Mouse (Mus musculus) lung, postnatal 14 days (tissue): ENCODE measurements at regions not wholly inside any gene's neighbourhood (a gene's known extent, or its start where the extent isn't known, plus 50 kb on each side); places are given as distances from the start of the nearest gene placed in this dataset.

Source experiments
- DNase-seq: peaks from one replicate; pipeline ENCODE4 v3.0.0; 2021

DNA sequence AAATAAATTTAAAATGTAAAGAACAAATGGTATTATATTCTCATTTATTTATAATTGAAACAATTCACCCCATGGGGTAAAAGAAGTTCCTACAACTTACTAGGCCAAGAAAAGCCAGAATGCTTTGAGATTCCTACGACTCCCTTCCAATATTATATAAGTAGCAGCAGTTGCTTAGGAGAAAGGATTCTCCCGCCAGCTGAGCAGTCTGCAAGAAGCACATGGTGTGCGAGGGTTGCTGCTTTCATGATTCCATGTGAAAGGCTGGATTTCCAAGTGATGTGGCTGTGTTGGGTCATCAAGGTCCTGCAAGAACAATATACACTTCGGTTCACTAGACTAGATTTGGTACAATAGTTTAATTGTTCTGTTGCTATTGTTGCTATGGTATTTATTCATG, 659.6 kb upstream of the Kirrel3 start:
- no peak for DNase-seq

DNA sequence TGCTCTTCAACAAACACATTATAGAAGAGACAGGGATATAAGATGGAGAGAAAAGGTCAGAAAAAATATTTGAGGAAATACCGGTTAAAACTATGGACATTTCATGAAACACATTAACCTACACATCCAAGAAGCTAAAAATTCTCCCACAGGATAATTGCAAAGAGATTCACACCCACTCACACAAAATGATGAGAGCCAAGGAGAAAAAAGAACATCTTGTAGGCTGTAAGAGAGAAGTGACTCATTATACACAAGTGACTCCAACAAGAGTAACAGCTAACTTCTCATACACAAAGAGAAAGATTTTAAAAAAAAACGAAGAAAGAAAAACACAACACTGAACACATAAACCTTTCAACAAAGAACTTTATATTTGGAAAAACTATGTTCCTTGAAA, 658.3 kb upstream of the Kirrel3 start:
- no peak for DNase-seq

DNA sequence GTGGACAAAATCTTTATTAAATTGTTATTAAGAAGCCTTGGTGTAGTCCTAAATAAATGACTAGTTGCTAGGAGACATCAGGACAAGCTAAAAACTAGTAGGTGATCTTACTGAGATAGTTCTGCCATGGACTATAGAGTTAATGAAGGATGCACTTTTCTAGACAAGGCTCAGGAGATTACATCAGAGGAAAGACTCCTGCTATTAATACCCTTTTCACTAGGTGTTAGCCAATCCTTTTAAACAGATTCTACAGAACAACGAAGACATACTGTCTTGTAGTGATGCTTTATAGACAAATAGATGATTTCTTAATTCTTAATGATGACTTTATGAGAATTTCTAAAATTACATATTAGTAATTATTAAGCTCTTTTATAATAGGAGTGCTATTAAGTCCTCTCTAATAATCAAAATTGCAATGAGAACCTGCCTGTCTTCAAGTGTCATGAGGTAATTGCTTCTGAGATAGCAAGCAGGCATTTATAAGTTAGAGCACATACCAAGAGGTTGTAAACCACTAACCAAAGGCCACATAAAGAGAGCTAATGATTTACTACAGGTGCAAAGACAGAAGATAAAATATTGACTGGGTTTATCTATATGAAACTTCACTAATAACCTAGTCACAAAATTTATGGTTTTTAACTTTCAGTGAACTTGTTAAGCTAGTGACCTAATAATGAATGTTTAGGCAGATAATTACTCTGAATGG, 647.9 kb upstream of the Kirrel3 start:
- DNase-seq, result no peak

DNA sequence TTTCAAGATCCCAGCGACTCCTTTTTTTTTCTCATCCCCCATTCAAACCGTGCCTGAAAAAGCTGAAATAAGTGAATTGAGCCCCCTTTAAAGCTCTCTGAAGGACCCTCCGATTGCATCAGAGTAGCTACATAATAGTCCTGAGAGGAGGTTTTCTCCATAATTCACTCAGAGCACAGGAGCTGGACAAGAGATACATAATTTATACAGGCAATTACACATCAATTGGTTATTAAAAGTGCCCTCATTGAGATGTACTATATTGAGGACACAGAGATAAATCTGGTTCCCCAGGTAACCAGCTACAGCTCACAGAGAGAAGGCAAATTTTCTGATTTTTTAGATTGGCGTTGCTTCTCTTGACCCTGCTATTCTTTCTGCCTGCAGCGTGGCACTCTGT, 636.1 kb upstream of the Kirrel3 start:
- DNase-seq, result no peak

DNA sequence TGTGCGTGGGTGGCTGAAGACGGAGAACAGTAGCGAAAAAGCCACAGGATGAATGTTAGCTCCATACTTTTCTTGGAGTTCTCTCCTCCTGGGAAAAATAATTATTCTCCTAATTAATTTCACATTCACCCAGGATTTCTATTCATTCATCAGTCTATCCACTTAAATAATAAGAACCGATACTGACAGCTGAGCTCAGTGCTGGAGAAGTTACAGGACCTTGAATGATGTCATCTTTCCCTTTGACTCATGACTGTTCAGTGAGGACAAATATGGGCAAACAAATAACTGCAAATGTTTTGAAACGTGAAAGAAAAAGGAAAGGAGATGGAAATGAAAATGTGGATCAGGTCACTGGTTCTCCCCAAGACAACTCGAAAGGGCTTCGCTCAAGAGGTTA, 635.7 kb upstream of the Kirrel3 start:
- no peak for DNase-seq

DNA sequence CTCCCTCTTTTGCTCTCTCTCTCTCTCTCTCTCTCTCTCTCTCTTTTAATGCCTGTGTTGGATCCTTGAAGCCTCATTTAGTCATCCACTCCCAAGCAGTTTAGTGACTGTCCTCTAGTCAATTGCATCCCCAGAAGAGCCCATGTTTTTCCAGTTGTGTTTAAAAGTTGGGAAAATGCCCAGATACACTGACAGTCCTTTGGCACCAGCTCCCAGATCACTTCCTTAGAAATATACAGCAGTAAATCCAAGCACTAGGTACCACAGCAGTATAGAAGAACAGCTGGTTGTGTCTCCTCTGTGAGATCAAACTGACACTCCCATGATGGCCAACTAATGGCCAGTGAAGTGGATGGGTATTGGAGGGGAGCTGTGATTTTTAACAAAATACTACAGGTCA, 634.7 kb upstream of the Kirrel3 start:
- DNase-seq, result no peak

DNA sequence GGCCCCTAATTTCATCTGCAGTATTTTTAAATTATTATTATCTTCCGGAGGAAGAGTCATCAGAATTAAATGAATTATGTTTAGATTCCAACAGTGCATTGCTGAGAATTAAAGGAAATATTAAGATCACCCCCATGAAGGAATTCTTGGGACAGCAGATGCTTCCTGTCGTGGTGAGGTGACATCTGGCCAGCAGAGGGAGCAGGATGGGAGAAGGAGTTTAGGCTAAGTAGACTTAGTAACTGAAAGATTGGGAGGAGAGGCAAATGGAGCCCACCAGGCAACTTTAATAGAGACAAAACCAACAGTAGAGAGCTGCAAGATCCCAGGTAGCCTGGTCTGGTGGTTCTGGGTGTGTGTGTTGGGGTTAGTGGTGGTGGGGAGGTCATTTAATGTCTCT, 629.5 kb upstream of the Kirrel3 start:
- DNase-seq, result peak; percentile 55

DNA sequence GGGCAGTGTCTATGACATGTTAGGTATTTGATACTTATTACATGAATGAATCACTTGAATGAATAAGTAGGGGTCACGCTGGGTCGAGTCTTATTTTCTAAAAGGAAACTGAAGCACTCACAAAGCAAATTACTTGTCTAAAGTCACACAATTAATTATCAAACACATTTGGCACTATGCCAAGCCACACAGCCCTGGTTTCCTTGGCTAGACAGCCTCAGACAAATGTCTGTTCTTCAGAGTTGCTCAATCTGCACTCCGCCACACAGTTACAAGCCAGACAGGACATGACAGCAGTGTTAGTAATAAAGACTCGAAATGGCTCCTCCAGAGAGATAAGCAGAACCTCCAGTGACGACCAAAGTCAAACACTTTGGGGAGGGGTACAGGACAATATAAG, 627.2 kb upstream of the Kirrel3 start:
- DNase-seq, result peak; percentile 29

DNA sequence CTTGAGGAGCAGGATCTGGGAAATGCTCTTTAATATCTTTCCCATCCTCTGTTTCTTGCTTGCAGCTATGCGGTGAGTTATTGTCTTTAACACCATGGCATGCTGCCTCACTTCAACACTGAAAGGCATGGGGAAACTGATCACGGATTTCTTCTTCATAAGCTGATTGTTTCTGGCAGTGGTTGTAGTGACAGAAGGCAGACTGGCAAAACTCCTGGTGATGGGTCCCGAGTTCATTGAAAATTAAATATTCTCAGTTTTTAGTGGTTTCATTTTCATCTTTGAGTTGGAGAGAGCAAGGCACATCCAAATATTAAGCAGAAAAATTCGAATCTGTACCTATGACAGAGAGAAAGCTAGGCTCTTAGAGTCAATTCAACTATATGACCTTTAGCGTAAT, 617.0 kb upstream of the Kirrel3 start:
- DNase-seq, result no peak

DNA sequence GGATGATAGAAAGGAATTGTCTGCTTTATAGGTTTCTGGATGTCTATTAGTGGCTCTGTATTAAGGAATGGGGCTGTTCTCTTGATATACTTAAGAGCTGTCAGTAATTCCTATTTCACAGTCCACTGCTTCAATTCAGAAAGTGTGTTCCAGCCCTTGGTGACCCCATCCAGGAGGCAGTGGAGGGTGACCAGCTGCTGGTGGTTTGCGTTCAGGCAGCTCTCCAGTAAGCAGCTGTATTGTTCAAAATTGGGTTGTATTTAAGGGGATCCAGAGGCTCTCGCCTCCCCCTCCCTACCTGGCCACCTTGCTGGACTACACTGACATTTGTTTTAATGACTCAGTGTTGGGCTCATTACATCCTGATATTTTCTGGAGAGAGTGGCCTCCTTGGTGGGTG, 598.4 kb upstream of the Kirrel3 start:
- peak; percentile 20 for DNase-seq

DNA sequence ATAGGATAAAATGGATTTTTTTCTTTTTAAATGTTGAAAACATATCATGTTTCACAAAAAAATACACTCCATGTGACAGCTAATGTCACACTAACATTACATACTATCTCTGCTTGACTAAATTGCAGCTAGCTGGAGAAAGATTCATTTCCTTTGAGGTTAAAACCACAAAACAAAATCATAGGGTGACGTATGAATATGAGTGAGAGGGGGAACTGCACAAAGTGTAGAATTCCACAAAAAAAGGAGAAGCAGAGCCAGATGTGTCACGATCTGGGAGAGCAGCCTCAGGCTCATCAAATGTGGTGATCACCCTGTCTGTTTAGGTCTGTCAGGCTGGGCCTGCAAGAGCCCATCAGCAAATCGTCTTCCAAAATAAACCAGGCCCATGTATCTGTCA, 593.7 kb upstream of the Kirrel3 start:
- DNase-seq, result no peak

DNA sequence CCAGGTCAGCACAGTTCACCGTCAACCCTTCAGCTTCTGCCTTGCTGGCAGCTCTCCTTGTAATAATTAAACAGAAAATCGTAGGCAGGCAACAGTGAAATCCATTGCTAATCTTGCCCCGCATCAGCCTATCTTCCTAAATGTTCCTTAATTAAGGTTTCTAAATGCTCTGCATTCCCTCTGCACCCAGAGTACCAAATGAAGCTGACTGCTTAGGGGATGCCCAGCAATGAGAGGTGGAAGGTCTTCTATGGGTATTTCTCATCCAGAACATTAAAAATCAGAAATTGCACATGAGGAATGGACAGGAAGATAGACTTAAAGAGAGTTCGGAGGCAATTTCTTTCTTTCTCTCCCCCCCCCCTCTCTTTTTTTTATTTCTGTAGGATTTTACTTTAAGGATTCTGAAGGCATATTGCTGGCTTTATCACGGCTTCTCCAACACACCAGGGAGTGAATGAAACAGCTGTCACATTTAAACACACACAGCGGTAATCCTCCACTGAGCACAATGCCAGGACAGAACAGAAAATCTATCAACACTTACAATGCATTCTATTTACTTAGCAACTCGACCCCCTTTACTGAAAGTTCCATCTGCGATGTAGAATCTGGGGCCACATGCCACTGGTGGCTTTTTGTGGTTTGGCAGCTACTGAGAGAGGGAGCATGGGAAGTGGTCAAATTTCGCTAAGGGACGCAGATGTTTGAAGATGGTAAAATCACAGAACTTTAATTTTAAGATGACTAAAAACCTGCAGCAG, 584.2 kb upstream of the Kirrel3 start:
- peak; percentile 11 for DNase-seq

DNA sequence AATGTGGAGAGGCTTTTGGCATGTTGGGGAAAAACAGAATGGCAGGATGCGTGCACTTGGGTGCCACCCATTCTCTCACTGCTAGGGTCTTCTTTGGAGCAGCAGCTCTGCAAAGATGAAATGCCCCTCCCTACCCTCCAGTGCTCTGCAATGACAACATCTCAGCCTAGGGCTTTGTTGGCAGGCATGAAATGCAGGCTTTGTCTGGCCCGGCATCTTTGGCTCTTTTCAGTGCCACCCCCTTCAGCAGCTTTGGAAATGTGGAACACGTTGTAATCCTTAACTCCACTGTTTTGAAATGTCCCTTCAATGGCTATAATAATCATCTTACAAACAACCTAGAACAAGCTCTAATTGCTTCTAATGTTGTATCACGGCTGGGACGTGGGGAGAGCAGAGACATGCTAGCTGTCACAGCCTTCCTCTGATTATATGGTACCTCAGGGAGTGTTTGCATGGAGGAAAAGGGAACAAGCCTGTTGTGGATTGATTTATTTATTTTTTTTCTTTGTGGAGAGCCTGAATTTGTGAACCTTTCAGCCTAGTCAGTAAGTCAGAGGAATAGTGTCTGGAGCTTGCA, 581.6 kb upstream of the Kirrel3 start:
- no peak for DNase-seq

DNA sequence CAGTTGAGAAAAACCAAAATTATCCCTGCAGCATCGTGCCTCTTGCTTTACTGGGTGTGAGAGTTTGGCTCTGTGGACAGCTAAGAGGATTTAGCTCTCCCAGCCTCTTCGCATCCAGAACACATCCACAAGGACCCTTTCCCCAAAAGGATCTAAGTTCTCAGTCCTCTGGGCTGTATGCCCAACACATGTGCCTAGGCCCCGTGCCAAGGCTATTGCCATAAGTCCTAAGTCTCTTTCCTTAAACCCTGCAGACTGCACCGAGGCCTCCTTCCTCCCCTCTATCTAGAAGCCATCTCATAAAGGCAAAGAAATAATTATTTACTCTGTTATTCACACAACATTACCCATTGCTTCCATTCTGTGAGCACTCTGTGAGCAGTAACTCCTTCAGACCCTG, 570.8 kb upstream of the Kirrel3 start:
- DNase-seq, result no peak

DNA sequence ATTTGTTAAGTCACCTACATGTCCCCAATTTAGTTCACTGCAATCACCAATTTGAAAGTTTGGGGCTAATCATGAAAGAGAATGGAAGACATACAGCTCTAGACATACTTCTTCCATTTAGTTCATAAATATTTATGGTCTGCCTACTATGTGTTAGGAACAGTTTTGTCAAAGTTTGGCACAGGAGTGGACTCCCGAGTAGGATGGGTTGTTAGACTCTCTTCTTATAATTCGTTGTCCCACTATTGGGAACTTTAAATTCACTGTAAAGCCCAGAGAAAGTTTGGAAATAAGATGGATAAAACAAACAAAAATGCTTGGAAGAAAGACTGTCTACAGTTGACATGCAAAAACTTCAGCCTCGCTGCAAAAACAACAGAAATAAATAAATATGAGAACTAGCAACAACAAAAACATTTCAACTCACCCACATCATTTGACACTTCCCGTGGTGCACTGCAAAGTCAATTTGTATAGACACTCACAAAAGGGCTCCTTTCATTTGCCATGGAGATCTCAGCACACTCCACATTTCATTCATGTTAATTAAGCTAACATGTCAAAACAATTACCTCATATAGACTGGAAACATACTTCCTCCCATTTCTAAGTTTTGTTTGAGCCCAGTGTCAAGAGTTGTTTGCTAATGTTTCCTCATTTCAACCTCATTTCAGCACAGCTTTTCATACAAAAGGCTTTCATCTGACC, 570.2 kb upstream of the Kirrel3 start:
- no peak for DNase-seq

DNA sequence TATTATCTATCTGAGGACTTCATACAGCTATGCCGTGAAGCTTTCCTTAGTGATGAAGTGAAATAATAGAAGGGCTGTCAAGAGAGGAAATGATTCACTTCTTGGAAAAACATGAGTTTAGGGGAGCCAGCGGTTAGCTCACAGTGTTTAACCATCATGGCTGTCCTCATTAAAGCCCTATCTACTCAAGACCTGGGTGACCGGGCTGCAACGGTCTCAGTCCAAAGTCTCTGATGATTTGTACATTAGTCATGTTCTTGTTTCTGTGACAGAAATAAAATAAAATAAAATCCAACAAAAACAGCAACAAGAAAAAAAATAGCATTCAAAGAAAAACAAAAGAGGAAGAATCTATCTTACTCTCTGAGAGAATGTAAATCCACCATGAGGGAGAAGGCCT, 555.4 kb upstream of the Kirrel3 start:
- no peak for DNase-seq

DNA sequence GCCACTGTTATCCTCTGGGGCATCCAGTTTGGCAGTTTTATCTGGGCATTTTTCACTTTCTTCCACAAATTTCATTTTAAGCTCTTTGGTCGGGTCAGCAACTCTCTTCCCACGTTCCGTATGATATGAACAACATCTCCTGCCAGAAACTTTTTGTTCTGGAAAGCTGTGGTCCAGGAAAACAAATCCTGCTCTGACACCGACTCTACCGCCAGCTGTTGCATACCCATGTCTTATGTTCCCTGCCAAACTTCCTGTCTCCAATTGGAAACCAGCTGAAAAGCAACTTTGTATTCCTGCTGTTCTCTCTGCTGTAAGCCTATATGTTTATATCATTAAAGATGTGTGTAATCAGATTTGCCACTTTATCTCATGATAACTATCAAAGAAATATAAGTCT, 551.6 kb upstream of the Kirrel3 start:
- DNase-seq, result peak; percentile 22

DNA sequence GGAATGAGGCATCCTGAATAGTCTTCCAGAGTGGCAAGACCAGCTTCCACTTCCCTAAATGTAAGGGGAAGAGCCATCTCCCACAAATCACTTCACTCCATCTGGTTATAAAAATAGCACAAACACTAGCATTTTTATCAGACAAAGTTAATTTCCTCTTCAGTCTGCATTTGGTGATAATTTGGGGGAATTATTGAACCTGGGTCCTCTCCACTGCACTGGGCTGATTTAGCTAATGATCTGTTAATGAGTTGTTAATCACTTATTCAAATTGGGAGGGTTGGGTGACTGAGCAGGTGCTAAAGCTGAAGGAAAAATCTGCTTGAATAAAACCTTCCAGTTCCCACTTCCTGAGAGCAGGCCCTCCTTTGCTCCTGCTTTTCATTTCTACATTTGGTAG, 531.4 kb upstream of the Kirrel3 start:
- no peak for DNase-seq
